Mouse (Mus musculus) thymus, postnatal 4 days (tissue): ENCODE data around the gene Zfp677.
"Not testable (repeated sequence)": the region's sequence is repeated elsewhere in the genome, so short reads cannot be mapped to it uniquely, and the experiment has no call there.

Source experiments
- DNase-seq: peaks from one replicate; pipeline ENCODE4 v3.0.0; 2021

The Zfp677 gene

GRCm38 (mm10) chr17:21383391-21384056 lies at the start of gene Zfp677:
Gene Zfp677 (plus strand): TSS chr17:21383748.
- peak; percentile 79 for DNase-seq

GRCm38 (mm10) chr17:21368018-21368417 lies 15.5 kb upstream of the Zfp677 start:
- not testable (repeated sequence) for DNase-seq

- peak; percentile 69 for DNase-seq
Measured at GRCm38 (mm10) chr17:21369925-21370719, 13.4 kb upstream of the Zfp677 start.

- no peak for DNase-seq
Measured at GRCm38 (mm10) chr17:21375311-21375710, 8.2 kb upstream of the Zfp677 start.

- no peak for DNase-seq
Measured at GRCm38 (mm10) chr17:21384057-21384411, 486 bp downstream of the Zfp677 start.

GRCm38 (mm10) chr17:21422664-21423599 lies 39.4 kb downstream of the Zfp677 start, which contains the start of gene Zfp54:
Gene Zfp54 (plus strand): TSS chr17:21423227.
- DNase-seq = peak; percentile 86

- not testable (repeated sequence) for DNase-seq
Measured at GRCm38 (mm10) chr17:21438806-21439400, 55.4 kb downstream of the Zfp677 start.
